Mouse (Mus musculus) MEL (cell line): Measurements from ENCODE around the gene Kif7. TPM values are rescaled to one million over a fixed set of nuclear protein-coding genes. Genes with fewer than 3 reads are reported as not detected.

Experiments
- DNase-seq: peaks from one replicate; pipeline ENCODE4 v3.0.0; 2011; ENCODE audit warnings: low read depth, low spot score
- H3K27ac ChIP-seq: 2 replicates; pipeline ENCODE4 v1.5.1; 2012; ENCODE audit warnings: low read depth, mild to moderate bottlenecking, control low read depth, low read length, moderate library complexity; ENCODE audit not compliant: control insufficient read depth
- H3K27me3 ChIP-seq, 2 experiments: fragments of 150-350 bp in 1 of 2; sonication (generic) in 1 of 2; 2 replicates each; pipeline ENCODE4 v1.6.1; 2012; ENCODE audit warnings: low read length in 2 of 2, mild to moderate bottlenecking in 2 of 2, improper control_type of control experiment in 1 of 2, moderate library complexity in 1 of 2; ENCODE audit not compliant: insufficient read depth in 2 of 2, control insufficient read depth in 1 of 2
- H3K36me3 ChIP-seq, 2 experiments: 2 replicates each; pipeline ENCODE4 v1.6.1; 2012 to 2014; ENCODE audit warnings: low read length in 2 of 2, improper control_type of control experiment in 1 of 2, inconsistent platforms in 1 of 2, mild to moderate bottlenecking in 1 of 2; ENCODE audit not compliant: insufficient read depth in 2 of 2, control insufficient read depth in 1 of 2
- H3K4me1 ChIP-seq, 2 experiments: fragments of 150-350 bp in 1 of 2; sonication (generic) in 1 of 2; 2 replicates each; pipeline ENCODE4 v1.6.1; 2012; ENCODE audit warnings: low read length in 2 of 2, improper control_type of control experiment in 1 of 2, mild to moderate bottlenecking in 1 of 2; ENCODE audit not compliant: insufficient read depth in 2 of 2, control insufficient read depth in 1 of 2
- H3K4me3 ChIP-seq, 2 experiments: fragments of 150-350 bp in 1 of 2; sonication (generic) in 1 of 2; 2 replicates each; pipeline ENCODE4 v1.5.1; 2012; ENCODE audit warnings: low read depth in 2 of 2, low read length in 2 of 2, mild to moderate bottlenecking in 2 of 2, moderate library complexity in 2 of 2, control low read depth in 1 of 2, improper control_type of control experiment in 1 of 2; ENCODE audit not compliant: control insufficient read depth in 1 of 2, insufficient read depth in 1 of 2
- H3K79me2 ChIP-seq: 2 replicates; pipeline ENCODE4 v1.6.1; 2012; ENCODE audit warnings: mild to moderate bottlenecking, low read length, moderate library complexity; ENCODE audit not compliant: control insufficient read depth, poor library complexity, insufficient read depth
- H3K9ac ChIP-seq: 2 replicates; pipeline ENCODE4 v1.6.1; 2012; ENCODE audit warnings: low read depth, mild to moderate bottlenecking, control low read depth, low read length, moderate library complexity; ENCODE audit not compliant: control insufficient read depth, poor library complexity, severe bottlenecking
- H3K9me3 ChIP-seq: fragments of 150-350 bp; sonication (generic); replicated peaks from 2 replicates; pipeline ENCODE4 v1.6.1; 2012; ENCODE audit warnings: mild to moderate bottlenecking, low read length, improper control_type of control experiment, moderate library complexity; ENCODE audit not compliant: insufficient read depth
- CHD1 ChIP-seq: IDR thresholded peaks from 2 replicates; pipeline ENCODE4 v1.6.1; 2012; ENCODE audit warnings: low read depth, mild to moderate bottlenecking, inconsistent platforms, low read length, improper control_type of control experiment
- CHD2 ChIP-seq: IDR thresholded peaks from 2 replicates; pipeline ENCODE4 v1.6.1; 2011; ENCODE audit warnings: low read length, improper control_type of control experiment
- ELF1 ChIP-seq: IDR thresholded peaks from 2 replicates; pipeline ENCODE4 v1.6.1; 2014; ENCODE audit warnings: low read depth, mild to moderate bottlenecking, inconsistent platforms, low read length, improper control_type of control experiment, moderate library complexity
- EP300 ChIP-seq, 2 experiments: IDR thresholded peaks; 2 replicates each; pipeline ENCODE4 v1.6.1; 2011; ENCODE audit warnings: improper control_type of control experiment in 2 of 2, low read length in 2 of 2, low read depth in 1 of 2, mild to moderate bottlenecking in 1 of 2
- ETS1 ChIP-seq: IDR thresholded peaks from 2 replicates; pipeline ENCODE4 v1.6.1; 2012; ENCODE audit warnings: low read depth, mild to moderate bottlenecking, inconsistent platforms, low read length, improper control_type of control experiment, moderate library complexity
- GABPA ChIP-seq: IDR thresholded peaks from 2 replicates; pipeline ENCODE4 v1.6.1; 2012; ENCODE audit warnings: low read depth, mild to moderate bottlenecking, inconsistent platforms, low read length, improper control_type of control experiment, moderate library complexity
- GATA1 ChIP-seq: IDR thresholded peaks from 2 replicates; pipeline ENCODE4 v1.6.1; 2011; ENCODE audit warnings: low read depth, low read length, improper control_type of control experiment
- HCFC1 ChIP-seq: IDR thresholded peaks from 2 replicates; pipeline ENCODE4 v1.6.1; 2012; ENCODE audit warnings: low read depth, mild to moderate bottlenecking, inconsistent platforms, low read length, improper control_type of control experiment, moderate library complexity
- MAFK ChIP-seq: IDR thresholded peaks from 2 replicates; pipeline ENCODE4 v1.6.1; 2011; ENCODE audit warnings: low read depth, mild to moderate bottlenecking, low read length, improper control_type of control experiment, borderline replicate concordance
- MAZ ChIP-seq: IDR thresholded peaks from 2 replicates; pipeline ENCODE4 v1.6.1; 2012; ENCODE audit warnings: low read depth, mild to moderate bottlenecking, inconsistent platforms, low read length, improper control_type of control experiment
- MYC ChIP-seq: IDR thresholded peaks from 2 replicates; pipeline ENCODE4 v1.6.1; 2011; ENCODE audit warnings: low read depth, mild to moderate bottlenecking, low read length, improper control_type of control experiment, moderate library complexity
- NELFE ChIP-seq: IDR thresholded peaks from 2 replicates; pipeline ENCODE4 v1.6.1; 2011; ENCODE audit warnings: low read depth, low read length, improper control_type of control experiment
- NRF1 ChIP-seq: IDR thresholded peaks from 2 replicates; pipeline ENCODE4 v1.6.1; 2014; ENCODE audit warnings: low read depth, mild to moderate bottlenecking, inconsistent platforms, low read length, improper control_type of control experiment, moderate library complexity; ENCODE audit not compliant: poor library complexity, insufficient read depth, severe bottlenecking
- POLR2A ChIP-seq, 2 experiments: IDR thresholded peaks; 2 replicates each; pipeline ENCODE4 v1.6.1; 2011 to 2012; ENCODE audit warnings: low read length in 2 of 2, mild to moderate bottlenecking in 2 of 2, control low read depth in 1 of 2, improper control_type of control experiment in 1 of 2, low read depth in 1 of 2, moderate library complexity in 1 of 2; ENCODE audit not compliant: control insufficient read depth in 1 of 2, insufficient read depth in 1 of 2, poor library complexity in 1 of 2
- RAD21 ChIP-seq: IDR thresholded peaks from 2 replicates; pipeline ENCODE4 v1.6.1; 2011; ENCODE audit warnings: mild to moderate bottlenecking, low read depth, low read length, improper control_type of control experiment
- SIN3A ChIP-seq: IDR thresholded peaks from 2 replicates; pipeline ENCODE4 v1.6.1; 2012; ENCODE audit warnings: low read length, improper control_type of control experiment, inconsistent platforms
- USF1 ChIP-seq: IDR thresholded peaks from 2 replicates; pipeline ENCODE4 v1.6.1; 2014; ENCODE audit warnings: low read depth, mild to moderate bottlenecking, inconsistent platforms, low read length, improper control_type of control experiment, moderate library complexity
- ZC3H11A ChIP-seq: IDR thresholded peaks from 2 replicates; pipeline ENCODE4 v1.6.1; 2012; ENCODE audit warnings: low read depth, mild to moderate bottlenecking, inconsistent platforms, low read length, improper control_type of control experiment
- ZMIZ1 ChIP-seq: IDR thresholded peaks from 2 replicates; pipeline ENCODE4 v1.6.1; 2012; ENCODE audit warnings: low read depth, mild to moderate bottlenecking, inconsistent platforms, low read length, improper control_type of control experiment, moderate library complexity
- polyA plus RNA-seq, 2 experiments: library from polyadenylated mRNA; stranded (reverse) in 1 of 2; unstranded in 1 of 2; fragments of >175 nt in 1 of 2; fragments of >200 nt in 1 of 2; gene quantifications; 2 replicates each; pipeline versions ENCODE4 v1.2.1 to v1.2.4; 2012; ENCODE audit warnings: low replicate concordance in 2 of 2, low read depth in 1 of 2; ENCODE audit not compliant: insufficient read length in 2 of 2, insufficient read depth in 1 of 2, missing spikeins in 1 of 2
- total RNA-seq: library from RNA; depleted of rRNA; stranded (reverse); fragments of 300-350 nt; gene quantifications from 2 replicates; pipeline ENCODE4 v1.2.3, GENCODE M21; 2012

Gene Kif7
- total and polyA plus RNA-seq, 3 experiments: 13.1 to 15.6 TPM; not detected in 1

DNA sequence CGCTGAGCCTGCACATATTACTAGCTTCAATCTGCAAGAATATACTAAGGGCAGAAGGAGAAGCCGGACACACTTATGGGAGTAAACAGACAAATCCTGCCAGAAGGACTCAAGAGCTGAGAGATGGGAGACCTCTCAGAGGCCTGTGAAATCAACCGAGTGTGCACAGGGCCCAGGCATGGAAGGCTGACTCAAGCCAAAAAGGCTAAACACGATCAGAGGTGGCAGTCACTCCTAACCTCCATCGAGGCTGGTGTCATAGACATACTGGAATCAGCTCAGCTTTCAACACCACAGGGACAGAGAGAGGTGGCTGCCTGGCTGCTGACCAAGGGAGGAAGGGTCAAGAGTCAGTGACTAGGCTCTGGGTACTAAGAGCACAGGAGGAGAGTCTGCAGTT, 10.3 kb downstream of the Kif7 start:
- no peaks in the 10 kb centered on the region for H3K27me3 ChIP-seq
- DNase-seq: no peak
- no peaks in the 10 kb centered on the region for H3K9me3 ChIP-seq
- no peak for TF ChIP-seq ZC3H11A
- no peaks in the 10 kb centered on the region; a peak in 1 of 4 replicates for H3K36me3 ChIP-seq
- H3K27ac ChIP-seq: no peak overlapping the region
- H3K9ac ChIP-seq: no peak overlapping the region
- H3K4me1 ChIP-seq: no peaks in the 10 kb centered on the region
- H3K79me2 ChIP-seq: no peaks in the 10 kb centered on the region
- no peak overlapping the region for H3K4me3 ChIP-seq

DNA sequence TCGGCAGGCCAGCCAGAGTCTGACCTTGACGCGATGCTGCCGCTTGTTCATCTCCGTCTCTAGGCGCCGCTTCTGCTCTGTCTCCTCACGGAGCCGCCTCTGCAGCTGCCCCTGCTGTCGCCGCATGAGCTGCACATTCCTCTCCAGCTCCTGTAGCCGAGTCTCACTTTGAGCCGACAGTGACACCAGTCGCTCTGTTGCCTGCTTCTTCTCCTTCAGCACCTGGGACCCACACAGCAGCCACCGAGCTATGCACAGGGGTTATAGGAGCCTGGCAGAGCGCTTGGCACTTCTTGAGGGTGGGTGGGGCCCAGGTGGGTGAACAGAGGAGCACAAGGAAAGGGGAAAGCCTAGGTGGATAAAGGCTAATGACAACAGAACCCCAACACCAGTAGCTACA, 12.8 kb downstream of the Kif7 start:
- no peak for TF ChIP-seq CHD2
- no peak for TF ChIP-seq GATA1
- no peak for TF ChIP-seq POLR2A (IDR thresholded peaks at IDR 0.05; ENCODE audit: control insufficient read depth in 1 of 2, insufficient read depth in 1 of 2, low read depth in 1 of 2, low read length in 2 of 2, poor library complexity in 1 of 2)
- no peak for TF ChIP-seq ETS1
- no peak for TF ChIP-seq ELF1
- no peak for TF ChIP-seq RAD21
- TF ChIP-seq HCFC1: no peak
- no peak for TF ChIP-seq EP300 (IDR thresholded peaks at IDR 0.05; ENCODE audit: low read depth in 1 of 2, low read length in 2 of 2)
- no peak for TF ChIP-seq ZMIZ1
- no peak for TF ChIP-seq GABPA
- no peak for TF ChIP-seq MAZ
- no peak for TF ChIP-seq NELFE
- TF ChIP-seq, all 39 proteins: peak for 0
- no peak for DNase-seq
- Histone ChIP-seq H3K9me3 (no peaks in the 10 kb centered on the region), H3K4me1 (no peaks in the 10 kb centered on the region), H3K4me3 (no peak overlapping the region), H3K9ac (no peak overlapping the region), H3K27me3 (no peaks in the 10 kb centered on the region), H3K36me3 (no peaks in the 10 kb centered on the region; a peak in 2 of 4 replicates), H3K79me2 (no peaks in the 10 kb centered on the region), H3K27ac (no peak overlapping the region)

DNA sequence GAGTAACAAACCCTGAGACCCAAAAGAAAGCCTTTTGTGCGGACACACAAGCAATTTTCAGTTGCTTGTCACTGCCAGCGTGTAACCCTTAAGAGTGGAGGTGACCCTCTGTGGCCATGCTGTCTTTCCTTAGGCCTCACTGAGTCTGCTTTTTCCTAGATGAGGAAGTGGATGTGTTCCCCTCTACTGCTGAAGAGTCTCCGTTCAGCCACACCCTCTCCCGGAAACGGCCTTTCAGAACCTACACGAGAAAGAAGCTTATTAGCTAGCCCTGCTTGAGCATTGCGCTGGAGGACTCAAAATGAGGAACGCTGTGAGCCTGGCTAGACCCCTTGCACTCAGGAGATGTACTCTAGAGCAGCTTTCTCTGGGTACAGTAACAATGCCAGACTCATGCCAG, 19.0 kb downstream of the Kif7 start:
- DNase-seq: peak; percentile 85
- TF ChIP-seq ZMIZ1 (no peak), CHD1 (no peak), MAFK (no peak), USF1 (no peak), GATA1 (0 out of 2 replicates have a peak, but pooled peaks have one; percentile 7), NRF1 (no peak), MYC (0 out of 2 replicates have a peak, but pooled peaks have one; percentile 38), POLR2A (IDR thresholded peaks at IDR 0.05; ENCODE audit: control insufficient read depth in 1 of 2, insufficient read depth in 1 of 2, low read depth in 1 of 2, low read length in 2 of 2, poor library complexity in 1 of 2) (peak in 1 of 2 experiments; percentile 23; a peak in 1 of 4 replicates), ELF1 (peak; percentile 68), SIN3A (no peak; the same call in 1 of the 2 replicates)
- H3K4me3 ChIP-seq: no peak overlapping the region
- H3K27me3 ChIP-seq: no peaks in the 10 kb centered on the region
- H3K9me3 ChIP-seq: no peaks in the 10 kb centered on the region
- H3K27ac ChIP-seq: peak overlapping the region; percentile 53
- H3K4me1 ChIP-seq: peaks cover 0 to 14% of the 10 kb centered on the region in 2 experiments; a peak in 2 of 4 replicates
- H3K9ac ChIP-seq: peak overlapping the region; percentile 28; the same call in 1 of the 2 replicates
- peaks cover 10% of the 10 kb centered on the region in 2 experiments for H3K36me3 ChIP-seq
- no peaks in the 10 kb centered on the region for H3K79me2 ChIP-seq
